Mouse (Mus musculus): ENCODE measurements around the gene Il17d. TPM values are rescaled to one million over a fixed set of nuclear protein-coding genes. Genes with fewer than 3 reads are reported as not detected.

Il17d gene
- 6.0 and 7.3 TPM in 2 replicates for polyA plus RNA-seq (2015; fragmentation: Nextera tagmentation; extraction: Ambion mirVana)

- Histone ChIP-seq H3K27ac (replicated peaks) (peak within 1 kb of the TSS; percentile 78), H3K9ac (replicated peaks) (peak within 1 kb of the TSS; percentile 69), H3K36me3 (no peaks in the 10 kb centered on the region), H3K4me2 (peak within 1 kb of the TSS; percentile 82), H3K4me3 (replicated peaks) (peak within 1 kb of the TSS; percentile 82), H3K9me3 (replicated peaks) (no peaks in the 10 kb centered on the region), H3K27me3 (replicated peaks) (peaks cover 13% of the 10 kb centered on the region; the same call in 1 of the 2 replicates), H3K4me1 (peaks cover 21% of the 10 kb centered on the region)
- ATAC-seq (ENCODE audit: low FRiP score) = peak; percentile 53
- WGBS = 1% methylated on average over 66 of the region's 104 CpGs
These were observed at the start of gene Il17d for GRCm38 (mm10) chr14:57524671-57525387. Gene Il17d, plus strand, starts transcription at chr14:57524777.

- no peak overlapping the region for H3K9ac ChIP-seq (replicated peaks)
- no peak overlapping the region for H3K4me3 ChIP-seq (replicated peaks)
- ATAC-seq (ENCODE audit: low FRiP score) = no peak
- 89% methylated on average over 2 of the region's 2 CpGs for WGBS
- H3K27ac ChIP-seq (replicated peaks) = no peak overlapping the region
- H3K4me2 ChIP-seq = no peak overlapping the region
- H3K36me3 ChIP-seq = peaks cover 20% of the 10 kb centered on the region
- no peaks in the 10 kb centered on the region for H3K27me3 ChIP-seq (replicated peaks)
- no peaks in the 10 kb centered on the region for H3K9me3 ChIP-seq (replicated peaks)
- no peaks in the 10 kb centered on the region for H3K4me1 ChIP-seq
These were observed 49.5 kb upstream of the Il17d start for GRCm38 (mm10) chr14:57475057-57475456.

- no peak overlapping the region for H3K4me2 ChIP-seq
- 91% methylated on average over 2 of the region's 2 CpGs for WGBS
- H3K4me3 ChIP-seq (replicated peaks) = no peak overlapping the region
- H3K4me1 ChIP-seq = no peaks in the 10 kb centered on the region
- H3K36me3 ChIP-seq = 0 out of 2 replicates have a peak, but pooled peaks cover 2% of the 10 kb centered on the region
- H3K27me3 ChIP-seq (replicated peaks) = no peaks in the 10 kb centered on the region
- no peak overlapping the region for H3K27ac ChIP-seq (replicated peaks)
- ATAC-seq (ENCODE audit: low FRiP score) = no peak
- no peaks in the 10 kb centered on the region for H3K9me3 ChIP-seq (replicated peaks)
- H3K9ac ChIP-seq (replicated peaks) = no peak overlapping the region
These were observed 42.3 kb upstream of the Il17d start for GRCm38 (mm10) chr14:57482262-57482661.

DNA sequence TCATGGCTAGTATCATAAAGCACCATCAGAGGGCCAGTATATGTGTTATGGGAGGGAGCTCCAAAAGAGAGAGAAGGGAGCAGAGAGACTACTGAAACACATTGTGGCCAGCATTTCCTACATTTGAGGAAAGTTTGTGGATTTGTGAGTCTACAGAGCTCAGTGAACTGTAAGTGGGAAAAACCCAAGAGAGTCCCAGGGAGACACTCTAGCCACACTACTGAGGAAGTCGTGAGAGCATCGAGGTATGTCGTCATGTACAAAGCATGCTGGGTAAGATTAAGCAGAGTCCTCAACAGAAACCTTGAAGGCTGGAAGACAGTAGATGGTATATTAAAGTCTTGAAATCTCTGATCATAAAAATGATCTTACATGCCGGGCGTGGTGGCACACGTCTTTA is 40.4 kb upstream of the Il17d start:
- H3K36me3 ChIP-seq = no peaks in the 10 kb centered on the region
- no peaks in the 10 kb centered on the region for H3K27me3 ChIP-seq (replicated peaks)
- ATAC-seq (ENCODE audit: low FRiP score) = no peak
- WGBS = 96% methylated on average over 6 of the region's 6 CpGs
- H3K9me3 ChIP-seq (replicated peaks) = no peaks in the 10 kb centered on the region
- H3K9ac ChIP-seq (replicated peaks) = no peak overlapping the region
- no peak overlapping the region for H3K27ac ChIP-seq (replicated peaks)
- H3K4me3 ChIP-seq (replicated peaks) = no peak overlapping the region
- no peak overlapping the region for H3K4me2 ChIP-seq
- H3K4me1 ChIP-seq = no peaks in the 10 kb centered on the region

- no peak overlapping the region for H3K4me2 ChIP-seq
- 83% methylated on average over 3 of the region's 3 CpGs for WGBS
- no peaks in the 10 kb centered on the region for H3K27me3 ChIP-seq (replicated peaks)
- H3K36me3 ChIP-seq = peaks cover 4% of the 10 kb centered on the region; the same call in 1 of the 2 replicates
- no peaks in the 10 kb centered on the region for H3K4me1 ChIP-seq
- no peak for ATAC-seq (ENCODE audit: low FRiP score)
- H3K9ac ChIP-seq (replicated peaks) = no peak overlapping the region
- no peak overlapping the region for H3K4me3 ChIP-seq (replicated peaks)
- no peak overlapping the region for H3K27ac ChIP-seq (replicated peaks)
- H3K9me3 ChIP-seq (replicated peaks) = no peaks in the 10 kb centered on the region
These were observed 34.9 kb upstream of the Il17d start for GRCm38 (mm10) chr14:57489696-57490095.

DNA sequence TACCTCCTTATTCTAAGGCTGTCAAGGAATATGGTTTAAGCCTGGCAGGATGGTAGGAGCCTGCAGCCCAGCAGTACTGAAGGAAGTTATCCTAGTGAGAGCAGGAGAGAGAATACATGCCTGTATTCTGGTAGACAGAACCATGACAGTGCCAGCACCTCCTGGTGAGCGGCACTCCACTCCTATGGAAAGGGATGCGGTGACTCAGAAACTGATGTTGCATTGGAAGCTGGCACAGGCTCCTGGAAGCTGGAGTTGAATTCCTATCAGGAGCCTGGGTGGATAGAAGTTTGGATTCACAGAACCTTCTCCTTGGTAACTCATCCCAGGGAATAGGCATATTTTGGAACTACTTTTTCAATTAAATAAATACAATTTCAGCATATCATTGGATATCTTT is 30.7 kb upstream of the Il17d start:
- Histone ChIP-seq H3K27ac (replicated peaks) (no peak overlapping the region), H3K4me2 (no peak overlapping the region), H3K4me3 (replicated peaks) (no peak overlapping the region), H3K9me3 (replicated peaks) (no peaks in the 10 kb centered on the region), H3K4me1 (no peaks in the 10 kb centered on the region), H3K36me3 (peaks cover 4% of the 10 kb centered on the region; the same call in 1 of the 2 replicates), H3K27me3 (replicated peaks) (no peaks in the 10 kb centered on the region), H3K9ac (replicated peaks) (no peak overlapping the region)
- 90% methylated on average over 2 of the region's 2 CpGs for WGBS
- no peak for ATAC-seq (ENCODE audit: low FRiP score)

DNA sequence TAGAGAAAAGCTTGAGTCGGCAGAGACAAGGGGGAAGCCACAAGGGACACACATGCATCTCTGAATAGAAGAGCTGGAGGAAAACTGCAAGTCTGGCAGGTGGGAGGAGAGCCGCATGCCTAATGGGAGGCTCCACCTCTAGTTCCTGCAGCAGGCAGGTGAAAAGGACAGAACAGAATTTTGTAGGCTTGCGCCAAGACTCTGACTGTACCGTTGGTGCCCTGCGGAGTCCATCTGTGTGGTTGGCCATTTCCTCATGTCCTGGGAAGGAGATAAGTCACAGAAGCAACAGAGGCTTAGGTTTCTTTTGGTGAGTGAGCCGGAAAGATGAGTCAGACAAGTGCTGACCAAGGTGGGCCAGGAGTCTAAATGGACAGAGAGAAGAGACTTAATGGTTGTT is 20.8 kb upstream of the Il17d start:
- Histone ChIP-seq H3K4me2 (no peak overlapping the region), H3K9ac (replicated peaks) (no peak overlapping the region), H3K9me3 (replicated peaks) (no peaks in the 10 kb centered on the region), H3K4me1 (no peaks in the 10 kb centered on the region), H3K27me3 (replicated peaks) (no peaks in the 10 kb centered on the region), H3K4me3 (replicated peaks) (no peak overlapping the region), H3K27ac (replicated peaks) (no peak overlapping the region), H3K36me3 (peaks cover 6% of the 10 kb centered on the region; the same call in 1 of the 2 replicates)
- 88% methylated on average over 6 of the region's 6 CpGs for WGBS
- no peak for ATAC-seq (ENCODE audit: low FRiP score)

GRCm38 (mm10) chr14:57509554-57509953 is 15.0 kb upstream of the Il17d start:
- H3K27me3 ChIP-seq (replicated peaks) = no peaks in the 10 kb centered on the region
- WGBS = 63% methylated on average over 6 of the region's 6 CpGs
- H3K4me1 ChIP-seq = no peaks in the 10 kb centered on the region
- no peak overlapping the region for H3K4me2 ChIP-seq
- H3K27ac ChIP-seq (replicated peaks) = no peak overlapping the region
- peak; percentile 63 for ATAC-seq (ENCODE audit: low FRiP score)
- no peaks in the 10 kb centered on the region for H3K9me3 ChIP-seq (replicated peaks)
- no peaks in the 10 kb centered on the region for H3K36me3 ChIP-seq
- H3K9ac ChIP-seq (replicated peaks) = no peak overlapping the region
- no peak overlapping the region for H3K4me3 ChIP-seq (replicated peaks)

GRCm38 (mm10) chr14:57515156-57515762 is 9.3 kb upstream of the Il17d start:
- Histone ChIP-seq H3K27me3 (replicated peaks) (no peaks in the 10 kb centered on the region), H3K4me3 (replicated peaks) (no peak overlapping the region), H3K9ac (replicated peaks) (no peak overlapping the region), H3K36me3 (0 out of 2 replicates have a peak, but pooled peaks cover 7% of the 10 kb centered on the region), H3K4me1 (no peaks in the 10 kb centered on the region), H3K27ac (replicated peaks) (no peak overlapping the region), H3K9me3 (replicated peaks) (no peaks in the 10 kb centered on the region), H3K4me2 (no peak overlapping the region)
- no peak for ATAC-seq (ENCODE audit: low FRiP score)
- WGBS = 82% methylated on average over 6 of the region's 6 CpGs

DNA sequence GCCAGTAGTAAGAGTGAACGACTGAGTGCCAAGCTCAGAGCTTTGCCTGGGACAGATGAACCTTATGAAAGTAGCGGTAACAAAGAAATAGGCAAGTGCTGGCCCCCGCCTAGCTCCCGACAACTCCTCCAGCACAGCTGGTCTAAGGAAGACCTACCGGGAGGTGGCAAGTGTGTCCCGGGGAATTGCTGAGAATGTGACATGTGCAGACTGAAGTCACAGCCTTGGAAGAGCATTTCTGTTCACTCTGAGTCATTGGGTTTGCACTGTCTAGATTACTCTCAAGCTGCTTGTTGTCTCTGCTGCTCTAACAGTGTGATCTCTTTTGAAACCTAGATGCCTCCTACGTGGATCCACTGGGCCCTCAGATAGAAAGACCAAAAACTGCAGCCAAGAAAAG is 7.6 kb upstream of the Il17d start:
- Histone ChIP-seq H3K9ac (replicated peaks) (no peak overlapping the region), H3K27me3 (replicated peaks) (no peaks in the 10 kb centered on the region), H3K4me3 (replicated peaks) (no peak overlapping the region), H3K4me1 (no peaks in the 10 kb centered on the region), H3K4me2 (no peak overlapping the region), H3K9me3 (replicated peaks) (no peaks in the 10 kb centered on the region), H3K36me3 (0 out of 2 replicates have a peak, but pooled peaks cover 7% of the 10 kb centered on the region), H3K27ac (replicated peaks) (no peak overlapping the region)
- ATAC-seq (ENCODE audit: low FRiP score) = no peak
- 93% methylated on average over 7 of the region's 7 CpGs for WGBS

DNA sequence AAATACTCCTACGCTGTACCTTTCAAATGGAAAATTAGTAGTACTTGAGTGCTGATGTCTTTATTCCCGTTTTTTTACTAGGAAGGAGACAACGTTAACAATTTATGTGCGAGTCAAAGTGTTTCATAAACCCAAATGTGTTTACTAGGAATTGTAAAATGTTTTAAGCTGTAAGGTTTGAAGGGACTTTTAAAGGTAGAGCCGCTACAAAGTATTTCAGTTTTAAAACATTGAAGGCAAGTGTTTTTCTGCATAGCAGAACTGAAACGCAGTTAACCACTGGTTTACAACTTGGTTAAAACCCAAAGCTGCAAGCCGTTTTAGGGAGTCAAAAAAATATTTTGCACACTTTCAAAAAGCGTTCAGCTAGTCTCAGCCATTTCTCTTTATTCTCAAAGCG is 815 bp upstream of the Il17d start:
- H3K4me2 ChIP-seq = peak overlapping the region; percentile 82; the same call in 1 of the 2 replicates
- H3K9me3 ChIP-seq (replicated peaks) = no peaks in the 10 kb centered on the region

More for the DNA sequence above, 815 bp upstream of the Il17d start:
- no peak for ATAC-seq (ENCODE audit: low FRiP score)
- H3K36me3 ChIP-seq = no peaks in the 10 kb centered on the region
- H3K27me3 ChIP-seq (replicated peaks) = peaks cover 13% of the 10 kb centered on the region; the same call in 1 of the 2 replicates
- 0 out of 2 replicates have a peak overlapping the region, but pooled peaks have one; percentile 69 for H3K9ac ChIP-seq (replicated peaks)
- no peak overlapping the region for H3K27ac ChIP-seq (replicated peaks)
- H3K4me3 ChIP-seq (replicated peaks) = no peak overlapping the region
- WGBS = 83% methylated on average over 9 of the region's 9 CpGs
- peaks cover 15% of the 10 kb centered on the region for H3K4me1 ChIP-seq

Data from neural tube, embryonic 15.5 days (tissue).